Mouse (Mus musculus): ENCODE data around the gene Cdkl4. TPM values are rescaled to one million over a fixed set of nuclear protein-coding genes. Genes with fewer than 3 reads are reported as not detected.

Cdkl4 gene
- polyA plus RNA-seq (2014; fragmentation: Nextera tagmentation; extraction: Ambion mirVana) = 0.27 and 0.37 TPM in 2 replicates

- no peaks in the 10 kb centered on the region for H3K9me3 ChIP-seq (ENCODE audit: low read depth, low read length)
- no peak for DNase-seq
- H3K4me2 ChIP-seq = peak within 1 kb of the TSS; percentile 67
- WGBS = 71% methylated on average over 15 of the region's 15 CpGs
- no peaks in the 10 kb centered on the region for H3K27me3 ChIP-seq (ENCODE audit: insufficient read depth, low read length)
- no peak within 1 kb of the TSS for H3K27ac ChIP-seq (ENCODE audit: low read depth)
- H3K9ac ChIP-seq = peak within 1 kb of the TSS; percentile 22
- no peaks in the 10 kb centered on the region for H3K4me1 ChIP-seq (ENCODE audit: insufficient read depth)
- peak within 1 kb of the TSS; percentile 34 for H3K4me3 ChIP-seq (ENCODE audit: low read depth, low read length)
- TF ChIP-seq CTCF (IDR thresholded peaks at IDR 0.05; ENCODE audit: low read depth) = no peak
- peak; percentile 14; the same call in 1 of the 2 replicates for ATAC-seq (ENCODE audit: insufficient read depth)
- H3K36me3 ChIP-seq (ENCODE audit: insufficient read depth) = peaks cover 23% of the 10 kb centered on the region
Measured at GRCm38 (mm10) chr17:80577639-80578038, at the start of gene Cdkl4. Cdkl4 (minus strand) TSS chr17:80577813.

- Histone ChIP-seq H3K27me3 (ENCODE audit: insufficient read depth, low read length) (no peaks in the 10 kb centered on the region), H3K9ac (no peak overlapping the region), H3K36me3 (ENCODE audit: insufficient read depth) (peaks cover 40% of the 10 kb centered on the region), H3K4me2 (no peak overlapping the region), H3K4me1 (ENCODE audit: insufficient read depth) (no peaks in the 10 kb centered on the region), H3K9me3 (ENCODE audit: low read depth, low read length) (no peaks in the 10 kb centered on the region), H3K27ac (ENCODE audit: low read depth) (peak overlapping the region; percentile 34; the same call in 1 of the 2 replicates), H3K4me3 (ENCODE audit: low read depth, low read length) (no peak overlapping the region)
- no peak for TF ChIP-seq CTCF (IDR thresholded peaks at IDR 0.05; ENCODE audit: low read depth)
- DNase-seq (no peak), ATAC-seq (ENCODE audit: insufficient read depth) (no peak)
Measured at GRCm38 (mm10) chr17:80624979-80625378, 47.4 kb upstream of the Cdkl4 start.

- Histone ChIP-seq H3K27me3 (ENCODE audit: insufficient read depth, low read length) (no peaks in the 10 kb centered on the region), H3K4me1 (ENCODE audit: insufficient read depth) (no peaks in the 10 kb centered on the region), H3K9me3 (ENCODE audit: low read depth, low read length) (no peaks in the 10 kb centered on the region), H3K4me3 (ENCODE audit: low read depth, low read length) (no peak overlapping the region), H3K36me3 (ENCODE audit: insufficient read depth) (peaks cover 46% of the 10 kb centered on the region), H3K4me2 (no peak overlapping the region), H3K9ac (no peak overlapping the region), H3K27ac (ENCODE audit: low read depth) (no peak overlapping the region)
- ATAC-seq (ENCODE audit: insufficient read depth) = no peak
- WGBS = 82% methylated on average over 4 of the region's 4 CpGs
- no peak for TF ChIP-seq CTCF (IDR thresholded peaks at IDR 0.05; ENCODE audit: low read depth)
- no peak for DNase-seq
Measured at GRCm38 (mm10) chr17:80621691-80622090, 44.1 kb upstream of the Cdkl4 start.

GRCm38 (mm10) chr17:80620786-80621423 lies 43.3 kb upstream of the Cdkl4 start:
- DNase-seq (peak; percentile 78), ATAC-seq (ENCODE audit: insufficient read depth) (peak; percentile 81)
- no peaks in the 10 kb centered on the region for H3K27me3 ChIP-seq (ENCODE audit: insufficient read depth, low read length)
- H3K36me3 ChIP-seq (ENCODE audit: insufficient read depth) = peaks cover 48% of the 10 kb centered on the region
- TF ChIP-seq CTCF (IDR thresholded peaks at IDR 0.05; ENCODE audit: low read depth) = peak; percentile 93
- no peaks in the 10 kb centered on the region for H3K4me1 ChIP-seq (ENCODE audit: insufficient read depth)
- H3K4me2 ChIP-seq = no peak overlapping the region
- no peak overlapping the region for H3K4me3 ChIP-seq (ENCODE audit: low read depth, low read length)
- H3K9ac ChIP-seq = no peak overlapping the region
- H3K27ac ChIP-seq (ENCODE audit: low read depth) = no peak overlapping the region
- WGBS = 59% methylated on average over 5 of the region's 5 CpGs
- H3K9me3 ChIP-seq (ENCODE audit: low read depth, low read length) = no peaks in the 10 kb centered on the region

DNA sequence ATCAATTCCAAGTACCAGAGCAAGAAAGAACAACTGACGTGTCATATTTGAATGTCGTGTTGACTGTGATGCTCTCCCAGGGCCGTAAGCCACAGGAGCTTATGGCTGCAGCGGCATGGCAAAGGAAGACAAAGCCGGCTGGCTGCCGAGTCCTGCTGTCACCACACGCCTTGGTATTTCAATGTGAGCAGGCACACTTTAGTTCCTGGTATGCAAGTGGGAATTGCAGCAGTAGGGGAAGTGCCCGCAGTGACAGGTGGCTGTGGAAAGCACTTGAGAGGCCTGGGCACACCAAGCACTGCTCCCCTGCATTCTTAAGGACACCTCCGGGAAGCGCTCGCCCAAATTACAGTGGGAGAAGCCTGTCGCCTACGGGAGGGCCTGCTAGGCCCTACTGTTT lies 41.9 kb upstream of the Cdkl4 start:
- DNase-seq (no peak), ATAC-seq (ENCODE audit: insufficient read depth) (no peak)
- Histone ChIP-seq H3K27ac (ENCODE audit: low read depth) (no peak overlapping the region), H3K4me1 (ENCODE audit: insufficient read depth) (no peaks in the 10 kb centered on the region), H3K27me3 (ENCODE audit: insufficient read depth, low read length) (no peaks in the 10 kb centered on the region), H3K4me3 (ENCODE audit: low read depth, low read length) (no peak overlapping the region), H3K4me2 (no peak overlapping the region), H3K9ac (no peak overlapping the region), H3K9me3 (ENCODE audit: low read depth, low read length) (no peaks in the 10 kb centered on the region), H3K36me3 (ENCODE audit: insufficient read depth) (peaks cover 58% of the 10 kb centered on the region)
- 79% methylated on average over 13 of the region's 13 CpGs for WGBS
- no peak for TF ChIP-seq CTCF (IDR thresholded peaks at IDR 0.05; ENCODE audit: low read depth)

DNA sequence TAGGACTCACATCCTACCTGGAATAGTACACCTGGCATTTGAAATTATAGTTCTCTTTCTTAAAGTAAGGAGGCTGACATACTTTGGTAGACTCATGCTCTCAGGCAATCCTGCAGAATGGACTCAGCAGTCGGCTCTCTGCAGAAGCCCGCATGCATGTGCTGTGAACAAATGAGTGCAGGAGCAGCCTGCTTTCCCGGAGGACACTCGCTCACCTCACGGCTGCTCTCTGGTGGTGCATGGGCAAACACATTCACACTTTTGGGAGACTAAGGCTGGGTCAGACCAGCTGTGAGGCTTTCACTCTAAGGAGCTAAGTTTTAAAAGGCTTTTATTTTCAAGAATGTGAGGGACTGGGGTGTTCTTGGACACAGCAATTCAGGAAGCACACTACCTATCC lies 41.3 kb upstream of the Cdkl4 start:
- no peak overlapping the region for H3K4me3 ChIP-seq (ENCODE audit: low read depth, low read length)
- no peak for TF ChIP-seq CTCF (IDR thresholded peaks at IDR 0.05; ENCODE audit: low read depth)
- H3K9me3 ChIP-seq (ENCODE audit: low read depth, low read length) = no peaks in the 10 kb centered on the region
- no peaks in the 10 kb centered on the region for H3K27me3 ChIP-seq (ENCODE audit: insufficient read depth, low read length)
- no peaks in the 10 kb centered on the region for H3K4me1 ChIP-seq (ENCODE audit: insufficient read depth)
- ATAC-seq (ENCODE audit: insufficient read depth) (no peak), DNase-seq (no peak)
- 72% methylated on average over 5 of the region's 5 CpGs for WGBS
- H3K27ac ChIP-seq (ENCODE audit: low read depth) = no peak overlapping the region
- H3K36me3 ChIP-seq (ENCODE audit: insufficient read depth) = peaks cover 62% of the 10 kb centered on the region
- H3K4me2 ChIP-seq = no peak overlapping the region
- H3K9ac ChIP-seq = no peak overlapping the region

DNA sequence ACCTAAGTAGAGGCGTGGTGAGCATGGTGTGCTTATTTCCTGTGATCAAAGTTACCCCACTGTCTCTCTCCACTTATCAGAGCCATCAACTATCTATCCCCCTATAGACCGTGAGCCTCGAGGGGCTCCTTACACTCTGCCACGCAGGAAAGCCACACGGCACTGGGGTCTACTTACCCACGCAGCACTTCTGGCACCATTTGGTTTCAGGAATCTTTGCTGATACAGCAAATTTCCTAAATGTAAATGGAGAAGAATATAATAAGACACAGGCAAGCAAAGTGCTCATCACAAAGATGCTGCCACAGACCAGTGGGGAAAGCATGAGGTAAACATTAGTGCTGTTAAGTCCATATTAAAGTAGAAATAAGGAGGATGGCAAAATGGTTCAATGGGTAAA lies 26.2 kb upstream of the Cdkl4 start:
- Histone ChIP-seq H3K36me3 (ENCODE audit: insufficient read depth) (peaks cover 83% of the 10 kb centered on the region), H3K9me3 (ENCODE audit: low read depth, low read length) (no peaks in the 10 kb centered on the region), H3K4me2 (no peak overlapping the region), H3K4me3 (ENCODE audit: low read depth, low read length) (no peak overlapping the region), H3K27me3 (ENCODE audit: insufficient read depth, low read length) (no peaks in the 10 kb centered on the region), H3K4me1 (ENCODE audit: insufficient read depth) (no peaks in the 10 kb centered on the region), H3K9ac (no peak overlapping the region), H3K27ac (ENCODE audit: low read depth) (no peak overlapping the region)
- WGBS = 91% methylated on average over 6 of the region's 6 CpGs
- ATAC-seq (ENCODE audit: insufficient read depth) = no peak
- no peak for TF ChIP-seq CTCF (IDR thresholded peaks at IDR 0.05; ENCODE audit: low read depth)
- DNase-seq = no peak
